Mouse (Mus musculus) ovary, adult 18-20 months (tissue): ENCODE measurements around the gene Ngly1.

Experiments used
- DNase-seq: peaks from one replicate; pipeline ENCODE4 v3.0.0; 2022; ENCODE audit warnings: low spot score, mixed read lengths

Gene Ngly1

DNA sequence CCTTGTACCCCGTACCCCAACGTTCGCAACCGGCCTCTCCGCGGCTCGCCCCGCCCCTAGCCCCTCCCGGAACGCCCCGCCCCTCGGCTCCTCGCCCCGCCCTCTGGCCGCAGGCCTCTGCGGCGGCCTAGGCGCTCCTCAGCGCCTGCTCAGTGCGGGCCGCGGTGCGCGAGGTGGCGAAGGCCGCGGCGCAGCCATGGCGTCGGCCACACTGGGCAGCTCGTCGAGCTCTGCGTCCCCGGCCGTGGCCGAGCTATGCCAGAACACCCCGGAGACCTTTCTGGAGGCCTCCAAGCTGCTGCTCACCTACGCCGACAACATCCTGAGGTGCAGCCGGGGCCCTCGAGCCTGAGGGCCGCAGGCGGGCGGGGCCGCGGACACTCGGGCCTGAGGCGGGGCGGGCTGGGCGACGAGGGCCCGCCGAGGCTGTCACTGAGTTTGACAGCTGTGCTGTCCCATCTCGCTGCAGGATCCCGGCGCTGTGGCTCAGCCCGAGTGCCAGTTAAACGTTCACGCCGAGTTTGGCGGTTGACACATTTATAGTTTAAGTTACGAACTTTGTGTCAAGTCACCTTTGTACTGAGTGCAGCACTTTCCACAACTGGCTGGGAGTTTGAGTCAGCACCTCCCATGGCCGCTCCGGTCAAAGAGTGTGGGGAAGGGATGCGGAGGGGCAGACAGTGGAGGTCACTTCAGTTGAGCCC, at the start of gene Ngly1, which contains the start of gene Oxsm:
Ngly1 (plus strand) TSS at position 110 of the 704 bp plus-strand sequence.
Oxsm (minus strand) TSS at position 638 of the 704 bp plus-strand sequence.
- peak; percentile 73 for DNase-seq

DNA sequence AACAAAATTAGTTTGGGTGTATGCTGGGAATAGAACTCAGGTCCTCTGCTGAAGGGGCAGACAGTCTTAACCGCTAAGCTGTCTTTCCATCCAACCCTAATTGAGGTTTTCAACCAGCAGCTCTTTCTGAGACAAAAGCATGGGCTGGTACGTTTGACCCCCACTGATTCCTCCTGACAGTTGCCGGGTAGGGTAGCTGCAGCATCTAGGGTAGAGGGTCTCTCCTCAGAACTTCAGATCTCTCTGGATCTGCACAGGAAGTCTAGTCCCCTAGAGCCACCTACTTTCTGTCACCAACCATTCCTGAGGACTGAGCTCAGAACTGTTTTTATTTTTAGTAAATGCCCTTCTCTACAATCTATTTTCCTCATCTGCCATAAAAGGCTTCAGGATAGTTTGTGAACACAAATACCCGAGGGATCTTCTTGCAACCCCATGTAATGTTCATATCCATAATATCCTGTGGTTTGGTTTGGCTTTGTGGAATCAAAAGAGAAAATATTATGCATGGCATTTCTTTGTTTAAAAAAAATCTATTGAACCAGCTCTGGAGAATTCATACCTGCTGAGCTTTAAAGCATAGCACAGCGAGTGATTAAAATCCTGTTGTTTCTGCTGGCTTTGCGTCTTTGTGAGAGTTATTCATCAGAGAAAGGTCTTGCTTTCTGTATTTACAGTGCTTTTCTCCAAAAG, 48.7 kb upstream of the Ngly1 start:
- no peak for DNase-seq

DNA sequence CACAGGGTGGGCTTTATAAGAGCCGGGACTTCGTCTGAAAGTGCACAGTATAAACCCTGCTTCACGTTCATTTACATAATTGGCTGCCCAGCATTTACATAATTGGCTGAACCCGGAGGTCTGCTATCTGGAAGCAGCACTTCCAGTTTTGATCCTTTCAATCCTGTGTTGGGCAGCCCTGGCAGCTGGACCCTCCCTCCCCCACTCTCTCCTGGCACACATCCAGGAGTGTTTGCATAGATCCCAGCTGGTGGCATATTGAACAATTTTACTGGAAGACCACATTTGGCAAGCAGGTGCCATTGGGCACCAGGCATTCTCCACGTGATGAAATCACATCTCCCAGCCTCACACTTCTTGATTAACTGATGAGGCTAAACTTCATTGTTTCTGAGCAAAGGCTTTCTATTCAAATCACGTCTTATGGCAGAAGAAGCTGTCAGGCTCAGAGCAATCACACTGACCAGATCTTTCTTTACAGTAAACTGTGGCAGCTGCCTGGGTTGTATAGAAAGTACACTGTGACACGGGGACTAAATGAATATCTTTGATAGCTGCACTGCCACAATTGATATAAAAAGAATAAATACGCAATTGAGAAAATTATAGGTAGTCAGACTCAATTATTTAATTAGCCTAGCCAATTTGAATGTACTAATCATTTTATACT, 48.0 kb upstream of the Ngly1 start:
- no peak for DNase-seq

DNA sequence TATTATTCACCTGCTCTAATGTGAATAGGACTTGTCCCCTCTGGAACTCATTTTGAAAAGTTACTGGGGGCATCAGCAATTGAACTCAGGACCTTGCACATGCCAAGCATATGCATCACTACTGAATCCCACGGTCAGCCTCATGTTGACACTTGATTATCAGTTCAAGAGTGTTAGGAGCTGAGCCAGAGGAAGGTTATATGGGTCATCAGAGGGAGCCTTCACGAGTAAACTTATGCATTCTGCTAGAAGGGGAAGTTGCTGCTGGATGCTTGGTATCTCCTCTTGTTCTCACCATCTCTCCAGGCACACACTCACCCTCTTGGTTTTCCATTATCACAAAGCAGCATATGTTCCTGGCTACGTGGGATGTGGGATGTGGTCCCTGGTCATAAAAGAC, 47.4 kb upstream of the Ngly1 start:
- no peak for DNase-seq

DNA sequence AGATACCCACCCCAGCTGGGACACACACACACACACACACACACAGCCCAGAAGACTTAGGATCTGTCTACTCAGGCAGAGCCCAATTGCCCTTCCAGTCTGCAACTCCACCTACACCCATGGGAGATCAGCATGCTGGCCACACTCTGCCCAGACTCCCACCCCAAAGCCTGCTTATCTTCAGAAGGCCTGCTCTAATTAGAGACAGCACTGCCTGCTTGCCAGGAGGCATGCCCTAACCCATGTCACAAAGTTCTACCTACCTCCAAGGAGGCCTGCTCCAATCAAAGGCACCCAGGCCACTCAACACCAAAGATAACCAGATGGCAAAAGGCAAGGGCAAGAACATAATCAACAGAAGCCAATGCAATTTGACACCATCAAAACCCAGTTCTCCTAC, 41.4 kb upstream of the Ngly1 start:
- no peak for DNase-seq

DNA sequence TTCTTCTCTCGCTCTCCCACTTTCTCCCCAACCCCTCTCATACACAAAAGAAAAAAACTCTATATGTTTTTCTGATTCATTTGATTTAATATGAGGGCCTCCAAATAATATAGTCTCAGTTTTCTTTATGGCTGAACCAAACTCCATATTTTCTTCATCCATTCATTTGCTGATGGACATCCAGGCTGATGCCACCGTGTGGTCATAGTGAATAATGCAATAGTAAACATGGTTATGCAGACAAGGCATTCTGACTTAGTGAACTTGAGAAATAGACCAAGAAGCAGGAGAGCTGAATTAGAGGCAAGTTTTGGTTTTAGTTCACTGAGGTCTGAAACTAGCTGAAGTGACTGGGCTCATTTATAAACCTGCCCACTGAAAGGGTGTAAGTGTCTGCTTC, 30.1 kb upstream of the Ngly1 start:
- no peak for DNase-seq

DNA sequence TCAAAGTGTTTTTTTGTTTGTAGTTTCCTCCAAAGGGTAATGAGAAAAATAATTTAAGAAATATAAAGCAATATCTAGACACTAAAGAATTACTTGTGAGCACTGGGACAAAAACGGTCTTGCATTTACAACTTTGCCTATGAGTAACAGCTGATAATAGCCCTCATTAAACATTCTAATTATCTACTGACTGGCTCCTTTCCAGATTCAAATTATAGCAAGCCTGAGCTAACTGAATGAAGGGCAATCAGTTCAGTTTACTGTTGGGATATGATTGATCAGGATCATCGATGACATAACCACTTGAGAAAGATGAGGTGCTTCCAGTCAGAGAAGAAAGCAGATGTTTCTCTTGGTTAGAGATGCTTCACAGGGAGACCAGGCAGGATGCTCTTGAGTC, 19.7 kb upstream of the Ngly1 start:
- DNase-seq: no peak

DNA sequence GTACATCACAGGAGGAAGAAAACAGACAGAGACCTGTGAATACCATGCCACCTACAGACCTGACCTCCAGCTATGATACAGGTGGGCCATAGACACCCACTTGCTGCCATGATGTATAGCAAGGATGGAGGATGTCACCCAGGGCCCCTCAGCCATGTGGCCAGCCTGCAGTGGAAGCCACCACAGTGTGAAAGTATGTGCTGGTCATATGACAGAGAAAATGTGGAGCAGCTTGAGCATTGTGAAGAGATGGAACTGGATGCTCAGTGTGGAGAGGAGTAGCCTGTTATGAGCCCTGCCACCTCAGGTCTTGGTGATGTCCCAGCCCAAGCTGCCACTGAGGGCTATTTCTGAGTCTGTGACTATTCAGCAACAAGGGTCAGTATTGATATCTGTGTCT, 18.5 kb upstream of the Ngly1 start:
- DNase-seq: no peak

DNA sequence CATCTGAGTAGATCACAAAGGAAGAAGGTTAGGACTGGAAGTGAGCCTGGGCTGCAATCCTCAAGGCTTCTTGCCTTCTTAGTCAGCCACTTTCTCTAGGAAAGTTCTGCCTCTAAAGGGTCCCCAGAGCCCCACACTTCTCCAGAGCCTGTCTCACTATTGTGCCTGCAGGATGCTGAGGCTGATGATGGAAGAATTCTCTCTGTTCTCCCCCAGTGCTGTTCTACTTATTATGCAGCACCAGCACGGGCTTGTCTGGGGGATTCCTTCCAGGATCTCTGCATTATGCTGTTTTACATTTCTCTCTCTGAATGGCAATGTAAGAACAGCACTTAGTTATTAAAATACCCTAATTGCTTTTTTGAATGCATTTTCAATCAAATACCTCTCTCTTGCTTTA, 15.6 kb upstream of the Ngly1 start:
- DNase-seq: no peak

DNA sequence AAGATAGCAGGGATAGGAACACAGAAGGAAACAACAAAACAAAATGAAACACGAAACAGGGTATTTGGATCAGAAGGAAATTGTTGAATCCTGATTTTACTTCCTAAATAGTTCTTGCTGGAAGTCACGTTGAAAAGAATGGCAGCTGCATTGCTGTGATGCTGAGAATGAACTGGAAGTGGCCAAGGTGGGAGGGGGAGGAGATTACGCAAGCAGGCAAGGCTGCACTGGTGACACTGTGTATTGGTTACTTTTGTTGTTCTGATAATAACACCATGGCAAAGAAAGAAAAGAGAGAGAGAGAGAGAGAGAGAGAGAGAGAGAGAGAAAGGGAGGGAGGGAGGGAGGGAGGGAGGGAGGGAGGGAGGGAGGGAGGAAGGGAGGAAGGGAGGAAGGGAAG, 12.6 kb upstream of the Ngly1 start:
- no peak for DNase-seq

DNA sequence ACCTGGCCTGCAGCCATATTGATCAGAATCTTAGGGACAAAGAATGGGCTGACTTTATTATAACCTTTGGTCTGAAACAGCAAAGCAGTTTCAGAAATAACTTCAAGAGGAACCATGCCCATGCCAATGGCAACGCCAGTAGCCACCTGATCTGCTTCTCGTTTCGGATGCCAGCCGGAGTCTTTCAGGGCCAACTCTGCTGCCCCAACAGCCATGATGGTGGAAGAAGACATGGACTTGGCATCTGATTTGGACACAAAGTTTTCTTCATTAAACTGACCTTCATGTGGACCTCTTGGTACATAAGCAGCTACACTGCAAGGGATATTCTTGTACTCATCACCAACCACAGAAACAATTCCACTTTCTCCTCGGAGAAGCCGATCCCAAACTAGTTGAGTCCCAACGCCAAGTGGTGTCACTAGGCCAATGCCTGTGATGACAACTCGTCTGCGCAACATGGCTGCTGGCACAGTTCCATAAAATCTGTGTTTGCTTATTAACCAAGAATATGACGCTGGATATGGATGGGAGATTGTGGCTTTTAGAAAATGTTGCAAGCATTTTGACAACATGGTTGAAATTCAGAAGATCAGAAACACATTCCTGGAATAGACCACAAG, 6.8 kb upstream of the Ngly1 start:
- DNase-seq: no peak

DNA sequence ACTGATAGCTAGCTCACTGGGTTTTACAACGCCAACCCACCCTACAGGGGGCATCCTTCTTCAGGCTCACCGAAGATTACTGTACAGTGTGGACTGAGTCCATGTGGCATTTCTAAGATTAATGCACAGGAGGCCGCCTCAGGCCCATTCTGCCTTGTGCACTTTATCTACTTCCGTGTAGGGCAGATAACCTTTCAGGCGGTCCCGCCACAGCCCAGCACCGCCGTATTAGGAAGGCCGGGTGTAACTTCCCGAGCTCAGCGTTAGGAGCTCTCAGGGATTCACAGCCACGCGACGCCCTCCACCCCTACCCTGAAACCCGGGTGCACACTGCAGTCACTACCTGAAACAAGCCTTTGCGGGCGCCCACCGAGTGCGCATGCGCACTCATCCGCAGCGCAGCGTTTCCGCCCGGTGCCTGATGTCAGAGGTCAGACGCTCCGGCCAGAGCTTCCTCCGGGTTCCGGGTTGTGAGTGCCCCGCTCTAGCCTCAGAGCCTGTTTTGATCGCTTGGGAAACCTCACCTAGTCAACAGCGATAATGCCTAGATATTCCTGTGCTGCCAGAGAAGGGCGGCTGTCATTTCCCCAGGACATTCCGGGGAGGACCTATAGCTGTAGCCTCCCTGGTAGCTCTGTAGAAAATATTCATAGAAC, 6.0 kb upstream of the Ngly1 start:
- peak; percentile 81 for DNase-seq

DNA sequence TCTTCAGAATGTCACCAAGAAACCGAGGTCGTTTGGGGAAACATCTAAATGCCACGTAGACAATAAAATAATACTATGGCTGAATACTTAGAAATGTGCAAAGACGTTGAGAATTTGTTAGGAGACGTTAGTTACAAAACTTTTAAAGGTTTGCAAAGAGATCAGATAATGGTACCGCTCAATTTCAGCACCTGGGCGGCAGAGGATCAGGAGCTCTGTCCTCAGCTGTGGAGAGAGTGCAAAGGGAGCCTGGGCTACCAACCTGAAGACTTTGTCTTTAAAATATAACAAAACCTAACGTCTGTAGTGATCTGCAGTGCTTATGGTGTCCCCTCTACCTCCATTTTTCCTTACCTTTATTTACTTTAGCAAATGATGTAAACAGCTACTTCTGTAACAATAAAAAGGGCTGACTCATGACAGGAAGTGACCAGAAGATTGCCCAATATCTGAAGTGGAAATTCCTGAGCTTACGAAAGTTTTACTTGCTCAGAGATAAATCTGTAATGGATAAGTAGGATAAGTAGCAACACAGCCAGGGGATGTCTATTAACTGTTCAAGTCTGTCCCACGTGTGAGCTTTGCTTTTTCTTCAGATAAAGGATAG, 5.4 kb upstream of the Ngly1 start:
- DNase-seq: no peak

DNA sequence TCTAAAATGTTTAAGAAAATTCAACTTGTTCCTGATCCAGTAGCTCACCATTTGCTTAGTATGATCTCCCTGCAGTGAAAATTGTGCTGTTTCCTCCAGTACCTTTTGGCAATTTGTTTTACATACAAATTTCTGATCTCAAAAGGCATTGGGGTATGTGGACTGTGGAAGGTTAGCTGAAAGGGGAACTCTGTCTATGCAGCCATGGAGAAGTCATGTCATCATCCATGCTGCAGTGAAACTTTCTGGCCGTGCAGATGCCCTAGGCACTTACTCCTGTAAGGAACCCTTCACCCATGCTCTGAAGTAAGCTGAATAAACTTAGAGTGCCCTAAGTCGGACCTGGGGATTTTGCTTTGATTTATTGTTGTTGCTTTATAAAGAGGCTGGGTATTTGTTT, 4.7 kb upstream of the Ngly1 start:
- no peak for DNase-seq

DNA sequence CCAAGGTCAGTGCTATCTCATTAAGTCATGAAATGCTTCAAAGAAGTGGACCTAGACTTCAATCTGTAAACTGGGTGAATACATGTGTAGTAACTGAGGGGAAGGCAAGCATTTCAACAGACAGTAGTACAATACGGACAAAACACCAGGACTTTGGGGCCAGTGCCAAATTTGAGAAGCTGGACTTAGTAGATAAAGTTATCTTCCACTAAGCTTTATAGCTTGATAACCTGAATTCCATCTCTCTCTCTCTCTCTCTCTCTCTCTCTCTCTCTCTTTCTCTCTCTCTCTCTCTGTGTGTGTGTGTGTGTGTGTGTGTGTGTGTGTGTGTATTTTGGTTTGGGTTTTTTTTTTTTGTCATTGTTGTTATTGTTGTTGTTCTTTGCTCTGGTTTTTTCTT, 4.0 kb upstream of the Ngly1 start:
- DNase-seq: no peak

DNA sequence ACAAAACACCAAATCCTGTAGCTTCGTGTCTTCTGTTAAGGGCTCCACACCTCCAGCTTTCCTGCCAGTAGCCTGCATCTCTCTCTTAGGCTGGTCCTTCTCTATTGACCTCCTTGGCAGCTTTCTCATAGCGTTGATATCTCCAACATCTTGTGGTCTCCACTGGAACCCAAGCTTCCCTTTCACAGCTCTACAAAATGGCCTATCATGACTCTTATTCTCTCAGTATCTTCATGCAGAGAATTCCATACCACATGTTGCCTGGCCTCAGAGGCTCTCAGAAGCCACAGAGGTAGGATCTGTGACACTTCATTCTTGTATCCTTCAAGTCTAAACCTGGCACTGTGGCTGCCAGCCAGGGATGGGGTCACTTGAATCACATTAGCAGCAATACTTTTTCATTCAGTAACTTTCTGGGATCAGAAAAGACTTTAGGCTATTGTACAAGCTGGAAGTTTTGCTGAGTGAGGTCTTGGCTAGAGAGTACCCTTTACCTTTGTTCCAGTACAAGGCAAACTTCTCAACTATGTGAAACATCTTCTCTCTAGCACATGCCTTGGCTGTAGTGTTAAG, 2.7 kb upstream of the Ngly1 start:
- DNase-seq: no peak

DNA sequence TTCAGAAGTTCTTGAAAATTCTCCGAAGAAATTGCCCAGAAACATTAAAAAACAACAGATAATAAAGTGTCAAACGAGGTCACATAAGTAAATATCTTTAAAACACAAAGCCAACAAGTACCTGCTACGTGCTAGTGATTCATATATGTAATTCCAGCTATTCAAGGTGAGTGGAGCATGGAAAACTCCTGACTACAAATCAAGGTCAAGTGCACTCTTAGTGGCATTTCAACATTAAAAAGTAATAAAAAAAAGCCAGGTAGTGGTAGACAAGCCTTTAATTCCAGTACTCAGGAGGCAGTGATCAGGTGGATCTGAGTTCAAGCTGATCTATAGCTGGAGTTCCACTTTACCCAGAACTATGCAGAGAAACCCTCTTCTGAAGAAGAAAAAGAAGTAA, 945 bp upstream of the Ngly1 start:
- DNase-seq: no peak

DNA sequence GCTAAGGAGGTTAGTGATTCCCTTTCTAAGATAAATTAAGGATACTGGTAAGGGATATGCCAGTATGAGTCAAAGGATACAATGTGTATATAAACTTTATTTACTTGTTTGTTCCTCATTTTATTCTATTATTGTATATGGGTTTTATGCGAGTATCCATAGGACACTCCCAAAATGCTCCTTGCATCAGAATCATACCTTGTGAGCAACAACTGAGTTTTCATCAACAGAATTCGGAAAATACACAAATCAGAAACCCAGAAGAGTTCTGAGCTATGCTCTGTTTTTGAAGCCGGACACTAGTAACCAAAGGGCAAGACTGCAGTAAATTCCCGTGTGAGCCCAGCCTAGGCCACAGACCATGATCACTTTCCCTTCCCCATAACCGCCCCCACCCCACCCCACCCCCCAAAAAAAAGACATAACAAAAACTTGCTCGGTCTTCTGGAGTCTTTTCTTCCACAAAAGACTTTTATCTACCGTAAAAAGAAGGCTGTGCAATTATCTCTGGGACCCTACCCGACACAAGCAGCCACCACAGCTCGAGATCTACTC, 400 bp upstream of the Ngly1 start:
- no peak for DNase-seq

DNA sequence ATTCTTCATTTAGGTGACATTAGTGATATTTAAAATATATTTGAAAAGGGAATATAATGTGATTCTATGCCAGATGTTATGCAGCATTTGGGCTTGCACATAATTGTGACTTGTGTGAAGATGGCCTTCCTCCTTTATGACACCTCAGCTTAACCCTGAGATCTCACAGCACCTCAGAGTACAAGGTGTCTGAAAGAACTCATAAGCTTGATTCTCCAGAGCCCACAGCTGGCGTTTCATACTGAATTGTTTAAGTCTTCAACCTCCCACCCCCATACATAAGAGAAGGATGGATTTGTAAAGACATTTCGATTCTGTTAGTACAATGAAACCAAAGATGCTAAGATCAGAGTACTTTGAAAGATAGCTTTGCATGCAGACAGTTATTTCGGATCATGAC, 1.0 kb downstream of the Ngly1 start:
- no peak for DNase-seq

DNA sequence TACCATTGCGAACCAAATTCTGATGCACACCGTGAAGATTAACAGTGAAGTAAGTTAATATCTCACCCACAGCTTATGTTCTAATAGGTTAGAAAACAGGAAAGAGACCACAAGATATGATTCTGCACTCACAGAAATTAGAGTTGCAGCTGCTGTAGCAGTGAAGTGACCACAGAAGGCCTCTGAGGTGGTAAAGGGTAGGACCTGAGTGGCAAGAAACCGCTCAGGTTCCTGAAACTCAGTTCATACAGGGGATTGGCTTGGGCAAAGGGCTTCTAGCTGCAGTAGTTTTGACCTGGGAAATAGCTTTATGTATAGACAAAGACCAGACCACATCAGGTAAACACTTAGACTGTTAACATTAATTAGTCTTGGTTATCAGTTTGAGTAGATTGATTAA, 6.7 kb downstream of the Ngly1 start:
- DNase-seq: no peak

DNA sequence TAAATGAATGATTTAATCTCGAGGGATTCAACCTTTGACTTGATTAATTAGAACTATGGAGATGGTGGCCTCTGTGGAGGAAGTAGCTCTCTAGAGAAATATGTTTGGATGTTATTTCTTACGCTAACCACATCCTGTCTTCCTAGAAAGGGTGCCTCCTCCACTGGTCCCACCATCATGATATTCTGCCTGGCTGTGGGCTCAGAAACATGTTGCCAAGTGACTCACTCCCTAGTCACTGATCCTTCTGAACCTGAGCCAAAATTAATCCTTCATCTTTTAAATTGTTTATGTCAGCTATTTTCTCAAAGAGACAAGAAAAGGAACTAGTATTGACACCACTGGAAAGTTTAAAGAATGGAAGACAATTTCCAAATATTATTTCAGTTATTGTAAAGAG, 7.1 kb downstream of the Ngly1 start:
- DNase-seq: no peak
